Mouse (Mus musculus) Patski (cell line): Measurements from ENCODE around the gene Pla2g4a. TPM values are rescaled to one million over a fixed set of nuclear protein-coding genes. Genes with fewer than 3 reads are reported as not detected.

Experiments
- ATAC-seq: fragments of 100-300 bp; one replicate; pipeline ENCODE4 v1.8.0; 2021
- CTCF ChIA-PET: fragments of 350-600 bp; sonication (Branson Sonifier 250); formaldehyde crosslinking; loops from one replicate; lab custom pipeline; 2022; ENCODE audit warnings: inconsistent platforms; lab: Charles Lee
- POLR2A ChIA-PET: fragments of 350-600 bp; sonication (Branson Sonifier 250); formaldehyde crosslinking; loops from one replicate; lab custom pipeline; 2022; ENCODE audit warnings: antibody characterized with exemption, inconsistent platforms; lab: Charles Lee
- DNase-seq: peaks from one replicate; pipeline ENCODE4 v3.0.0-alpha.2; 2011; ENCODE audit warnings: low read depth, low spot score
- H3K27me3 ChIP-seq: fragments of 371-371 bp; one replicate; pipeline ENCODE4 v1.5.1; 2021
- CTCF ChIP-seq: fragments of 100-300 bp; IDR thresholded peaks from one replicate; pipeline ENCODE4 v1.5.1; 2021
- in situ Hi-C: fragments of 300-500 bp; cut with MboI; formaldehyde crosslinking; loops from 3 replicates; pipeline ENCODE4 v1.11.1; 2018; ENCODE audit warnings: low pct_unique_long_range_greater_than_20kb, mixed read lengths
- polyA plus RNA-seq: library from polyadenylated mRNA; unstranded; gene quantifications from one replicate; pipeline ENCODE4 v1.2.3, GENCODE M21; 2021

Pla2g4a gene
- polyA plus RNA-seq, 1 experiment from 2014 or later = 16.0 TPM

GRCm38 (mm10) chr1:149893903-149894302 lies 67.2 kb downstream of the Pla2g4a start:
- H3K27me3 ChIP-seq = no peaks in the 10 kb centered on the region
- DNase-seq = no peak
- no peak for ATAC-seq
- CTCF ChIA-PET = interaction anchor here (1.6 kb wide), 1 partner anchor 15 kb away, joined by 3 read pairs; no protein-coding TSS in a partner anchor
- in situ Hi-C loops = no loop called here
- no peak for TF ChIP-seq CTCF
- POLR2A ChIA-PET = no interaction called here

- in situ Hi-C loops = no loop called here
- DNase-seq (no peak), ATAC-seq (no peak)
- POLR2A ChIA-PET = no interaction called here
- H3K27me3 ChIP-seq = no peaks in the 10 kb centered on the region
- no peak for TF ChIP-seq CTCF
- CTCF ChIA-PET = no interaction called here
These were observed 70.0 kb downstream of the Pla2g4a start for GRCm38 (mm10) chr1:149891057-149891456.

GRCm38 (mm10) chr1:149882419-149883025 lies 78.6 kb downstream of the Pla2g4a start:
- DNase-seq (no peak), ATAC-seq (no peak)
- no peak for TF ChIP-seq CTCF
- POLR2A ChIA-PET = no interaction called here
- in situ Hi-C loops = no loop called here
- CTCF ChIA-PET = interaction anchor here (2.2 kb wide), 1 partner anchor 10 kb away, joined by 6 read pairs; no protein-coding TSS in a partner anchor
- H3K27me3 ChIP-seq = no peaks in the 10 kb centered on the region

GRCm38 (mm10) chr1:149878175-149878574 lies 82.9 kb downstream of the Pla2g4a start:
- H3K27me3 ChIP-seq = no peaks in the 10 kb centered on the region
- DNase-seq (no peak), ATAC-seq (no peak)
- ChIA-PET CTCF (no interaction called here), POLR2A (no interaction called here)
- in situ Hi-C loops = no loop called here
- no peak for TF ChIP-seq CTCF

- ATAC-seq (peak; percentile 26), DNase-seq (no peak)
- H3K27me3 ChIP-seq = no peaks in the 10 kb centered on the region
- ChIA-PET CTCF (interaction anchor here (1.2 kb wide), 1 partner anchor 41 kb away, joined by 3 read pairs; no protein-coding TSS in a partner anchor), POLR2A (no interaction called here)
- no peak for TF ChIP-seq CTCF
- in situ Hi-C loops = no loop called here
These were observed 84.6 kb downstream of the Pla2g4a start for GRCm38 (mm10) chr1:149876502-149876901.

GRCm38 (mm10) chr1:149871625-149872024 lies 89.5 kb downstream of the Pla2g4a start:
- ATAC-seq (no peak), DNase-seq (no peak)
- TF ChIP-seq CTCF = no peak
- no peaks in the 10 kb centered on the region for H3K27me3 ChIP-seq
- ChIA-PET POLR2A (no interaction called here), CTCF (no interaction called here)
- in situ Hi-C loops = no loop called here

- POLR2A ChIA-PET = no interaction called here
- CTCF ChIA-PET = no interaction called here
- TF ChIP-seq CTCF = no peak
- H3K27me3 ChIP-seq = no peaks in the 10 kb centered on the region
- no peak for ATAC-seq
- no peak for DNase-seq
- in situ Hi-C loops = no loop called here
These were observed 93.8 kb downstream of the Pla2g4a start for GRCm38 (mm10) chr1:149867323-149867722.

DNA sequence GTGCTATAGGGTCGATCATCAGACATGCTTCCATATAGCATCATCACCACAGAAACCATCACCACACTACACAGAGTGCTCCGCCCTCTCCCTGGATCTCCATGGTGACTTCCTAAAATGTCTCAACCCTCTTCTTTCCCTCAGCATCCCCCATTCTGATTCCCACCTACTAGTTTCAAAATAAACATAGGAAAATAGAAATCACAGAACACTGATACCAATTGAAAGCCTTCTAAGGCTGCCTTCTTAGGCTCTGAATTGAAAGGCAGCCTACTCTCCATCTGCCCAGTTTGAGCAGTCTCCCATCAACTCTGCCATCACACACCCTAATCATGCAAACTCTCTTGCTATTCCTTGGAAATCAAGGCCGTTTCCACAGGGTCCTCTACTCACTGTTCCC lies 94.9 kb downstream of the Pla2g4a start:
- in situ Hi-C loops = no loop called here

DNA sequence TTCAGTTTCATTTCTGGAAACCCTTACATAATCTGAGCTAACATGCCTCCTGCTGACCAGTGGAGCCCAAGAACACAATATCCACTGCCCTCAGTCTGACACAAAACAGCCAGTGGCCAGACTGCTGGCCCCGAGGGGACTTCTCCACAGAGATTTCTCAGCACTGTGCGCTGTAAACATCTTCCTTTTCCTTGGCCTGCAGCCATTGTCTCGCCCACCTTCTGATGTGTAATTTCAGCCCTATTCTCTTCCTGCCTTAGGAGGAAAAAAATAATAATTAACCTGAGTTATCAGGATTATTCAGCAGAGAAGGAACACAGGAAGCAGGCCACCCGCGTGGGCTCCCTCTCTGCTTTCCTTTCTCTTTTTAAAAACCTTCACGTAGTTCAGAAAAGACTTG lies 98.3 kb downstream of the Pla2g4a start:
- POLR2A ChIA-PET = no interaction called here
- in situ Hi-C loops = no loop called here
- no peak for DNase-seq
- H3K27me3 ChIP-seq = no peaks in the 10 kb centered on the region
- CTCF ChIA-PET = no interaction called here
- ATAC-seq = peak; percentile 93
- TF ChIP-seq CTCF = no peak

More for the DNA sequence above, 94.9 kb downstream of the Pla2g4a start:
- no peaks in the 10 kb centered on the region for H3K27me3 ChIP-seq
- POLR2A ChIA-PET = no interaction called here
- ATAC-seq (no peak), DNase-seq (no peak)
- CTCF ChIA-PET = no interaction called here
- TF ChIP-seq CTCF = no peak

DNA sequence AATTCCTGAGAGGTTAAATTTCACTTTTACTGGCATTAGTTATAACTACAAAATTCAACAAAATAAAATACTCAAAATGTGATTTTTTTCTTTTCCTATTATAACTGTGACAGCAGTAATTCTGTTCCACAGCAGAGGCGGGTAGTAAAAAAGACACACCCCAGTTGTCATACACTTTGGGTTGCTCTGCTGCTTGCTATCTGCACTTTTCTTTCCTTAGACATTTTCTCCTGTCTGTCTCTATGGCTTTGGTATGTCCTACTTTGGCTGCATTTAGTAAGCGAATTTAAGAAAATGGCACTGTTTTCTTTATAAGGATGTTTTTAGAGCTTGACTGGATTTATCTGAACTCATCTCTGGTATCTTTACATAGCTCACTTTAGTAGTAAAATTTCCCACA lies 98.9 kb downstream of the Pla2g4a start:
- H3K27me3 ChIP-seq = no peaks in the 10 kb centered on the region
- no peak for TF ChIP-seq CTCF
- in situ Hi-C loops = no loop called here
- DNase-seq (no peak), ATAC-seq (no peak)
- ChIA-PET CTCF (no interaction called here), POLR2A (no interaction called here)

DNA sequence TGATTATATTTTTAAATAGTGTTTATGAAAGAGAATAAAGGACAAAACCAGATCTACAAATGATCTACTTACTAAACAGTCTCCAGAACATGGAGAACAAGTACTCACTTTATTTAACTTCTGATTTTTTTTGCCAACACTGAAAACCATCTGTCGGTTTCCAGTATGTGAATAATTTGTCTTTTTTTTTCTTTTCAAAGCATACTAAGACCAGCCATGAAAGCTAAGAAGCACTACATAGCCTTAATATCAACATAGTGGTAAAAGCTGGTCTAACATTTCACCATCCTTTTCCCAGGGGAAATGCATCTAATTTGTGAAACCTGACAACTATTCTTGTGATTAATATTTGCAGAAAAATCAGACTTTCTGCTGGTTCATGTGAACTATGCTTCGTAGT lies 99.5 kb downstream of the Pla2g4a start:
- H3K27me3 ChIP-seq = no peaks in the 10 kb centered on the region
- no peak for TF ChIP-seq CTCF
- DNase-seq = no peak
- no peak for ATAC-seq
- CTCF ChIA-PET = no interaction called here
- in situ Hi-C loops = no loop called here
- POLR2A ChIA-PET = no interaction called here
